Mouse (Mus musculus) heart, embryonic 14.5 days (tissue): ENCODE measurements around the gene Shd. TPM values are rescaled to one million over a fixed set of nuclear protein-coding genes. Genes with fewer than 3 reads are reported as not detected.

Experiments used
- ATAC-seq: fragments of 200-750 bp; cut with Nextera tagmentation; 2 replicates; pipeline ENCODE4 v1.8.0; 2017; ENCODE audit warnings: low read depth, moderate TSS enrichment; ENCODE audit not compliant: insufficient number of reproducible peaks, insufficient read depth, low FRiP score
- H3K27ac ChIP-seq, 2 experiments: fragments of 200-500 bp in 1 of 2; fragments of 300-500 bp in 1 of 2; sonication (generic) in 1 of 2; replicated peaks in 1 of 2; 2 replicates each; pipeline ENCODE4 v1.5.1; 2012 to 2014; ENCODE audit warnings: low read depth in 2 of 2, low read length in 2 of 2, control low read depth in 1 of 2, mild to moderate bottlenecking in 1 of 2, mixed read lengths in 1 of 2; ENCODE audit not compliant: control insufficient read depth in 1 of 2, insufficient read depth in 1 of 2
- H3K27me3 ChIP-seq: fragments of 300-500 bp; sonication (generic); 2 replicates; pipeline ENCODE4 v1.6.1; 2014; ENCODE audit warnings: mild to moderate bottlenecking, low read length, control low read depth; ENCODE audit not compliant: control insufficient read depth, insufficient read depth
- H3K36me3 ChIP-seq: fragments of 300-500 bp; sonication (generic); 2 replicates; pipeline ENCODE4 v1.6.1; 2014; ENCODE audit warnings: mild to moderate bottlenecking, control low read depth, low read length, mixed read lengths; ENCODE audit not compliant: control insufficient read depth, insufficient read depth
- H3K4me1 ChIP-seq, 2 experiments: fragments of 200-500 bp in 1 of 2; fragments of 300-500 bp in 1 of 2; sonication (generic) in 1 of 2; 2 replicates each; pipeline ENCODE4 v1.6.1; 2012 to 2014; ENCODE audit warnings: low read length in 2 of 2, control low read depth in 1 of 2, mixed read lengths in 1 of 2; ENCODE audit not compliant: control insufficient read depth in 2 of 2, insufficient read depth in 2 of 2
- H3K4me2 ChIP-seq: fragments of 300-500 bp; sonication (generic); 2 replicates; pipeline ENCODE4 v1.6.1; 2014; ENCODE audit warnings: mild to moderate bottlenecking, low read length
- H3K4me3 ChIP-seq, 2 experiments: fragments of 200-500 bp in 1 of 2; fragments of 300-500 bp in 1 of 2; sonication (generic) in 1 of 2; 2 replicates each; pipeline ENCODE4 v1.5.1; 2012 to 2014; ENCODE audit warnings: low read length in 2 of 2, mild to moderate bottlenecking in 2 of 2, control low read depth in 1 of 2, low read depth in 1 of 2, moderate library complexity in 1 of 2; ENCODE audit not compliant: control insufficient read depth in 1 of 2, insufficient read depth in 1 of 2
- H3K9ac ChIP-seq: fragments of 300-500 bp; sonication (generic); 2 replicates; pipeline ENCODE4 v1.6.1; 2014; ENCODE audit warnings: mild to moderate bottlenecking, low read length
- H3K9me3 ChIP-seq: fragments of 300-500 bp; sonication (generic); 2 replicates; pipeline ENCODE4 v1.6.1; 2016; ENCODE audit warnings: low read length, control low read depth; ENCODE audit not compliant: control insufficient read depth
- WGBS: fragments of 180-500 bp; shearing (Covaris S2); extraction: QIAGEN DNeasy Blood & Tissue Kit; methylation state at CpG from one replicate; pipeline ENCODE4 v1.1.7; 2014; 5-methylcytosine and 5-hydroxymethylcytosine counted together
- polyA plus RNA-seq: library from polyadenylated mRNA; unstranded; fragments of >200 nt; fragmentation: Nextera tagmentation; extraction: Ambion mirVana; gene quantifications from 2 replicates; pipeline ENCODE4 v1.2.1, GENCODE M21; 2014

Gene Shd
- polyA plus RNA-seq, 1 experiment from 2014 or later, result 7.1 TPM

GRCm38 (mm10) chr17:55945696-55946095, 24.6 kb upstream of the Shd start:
- Histone ChIP-seq H3K9ac (peak overlapping the region; percentile 73), H3K36me3 (peaks cover 4% of the 10 kb centered on the region; the same call in 1 of the 2 replicates), H3K4me1 (0 out of 4 replicates have a peak, but pooled peaks cover 0 to 5% of the 10 kb centered on the region in 2 experiments), H3K27ac (peak overlapping the region; percentile 54 to 90; a peak in 3 of 4 replicates), H3K27me3 (no peaks in the 10 kb centered on the region), H3K9me3 (no peaks in the 10 kb centered on the region), H3K4me2 (peak overlapping the region; percentile 80), H3K4me3 (peak overlapping the region; percentile 40 to 44)
- 29% methylated on average over 5 of the region's 5 CpGs for WGBS
- ATAC-seq, result no peak

GRCm38 (mm10) chr17:55948647-55949046, 21.6 kb upstream of the Shd start:
- no peaks in the 10 kb centered on the region for H3K27me3 ChIP-seq
- no peaks in the 10 kb centered on the region for H3K36me3 ChIP-seq
- 81% methylated on average over 4 of the region's 4 CpGs for whole genome bisulfite sequencing
- H3K27ac ChIP-seq, result no peak overlapping the region
- ATAC-seq, result no peak
- H3K4me1 ChIP-seq, result 0 out of 4 replicates have a peak, but pooled peaks cover 0 to 5% of the 10 kb centered on the region in 2 experiments
- no peak overlapping the region for H3K4me3 ChIP-seq
- H3K4me2 ChIP-seq, result no peak overlapping the region
- no peaks in the 10 kb centered on the region for H3K9me3 ChIP-seq
- no peak overlapping the region for H3K9ac ChIP-seq

- Histone ChIP-seq H3K27ac (no peak within 1 kb of the TSS), H3K9ac (no peak within 1 kb of the TSS), H3K9me3 (no peaks in the 10 kb centered on the region), H3K27me3 (peaks cover 5% of the 10 kb centered on the region; the same call in 1 of the 2 replicates), H3K4me2 (no peak within 1 kb of the TSS), H3K36me3 (no peaks in the 10 kb centered on the region), H3K4me1 (0 out of 4 replicates have a peak, but pooled peaks cover 0 to 5% of the 10 kb centered on the region in 2 experiments), H3K4me3 (no peak within 1 kb of the TSS)
- 87% methylated on average over 2 of the region's 2 CpGs for WGBS
- ATAC-seq, result no peak
Observed at GRCm38 (mm10) chr17:55949400-55949799, 20.9 kb upstream of the Shd start, which contains the start of gene Zfp119b. Gene Zfp119b, minus strand, starts transcription at chr17:55949500.

GRCm38 (mm10) chr17:55950601-55951000, 19.7 kb upstream of the Shd start:
- H3K9ac ChIP-seq, result no peak overlapping the region
- peaks cover 16% of the 10 kb centered on the region for H3K27me3 ChIP-seq
- ATAC-seq, result no peak
- H3K4me1 ChIP-seq, result 0 out of 4 replicates have a peak, but pooled peaks cover 0 to 3% of the 10 kb centered on the region in 2 experiments
- H3K4me2 ChIP-seq, result no peak overlapping the region
- no peaks in the 10 kb centered on the region for H3K9me3 ChIP-seq
- 69% methylated on average over 9 of the region's 9 CpGs for WGBS
- no peak overlapping the region for H3K4me3 ChIP-seq
- no peak overlapping the region for H3K27ac ChIP-seq
- no peaks in the 10 kb centered on the region for H3K36me3 ChIP-seq

- Histone ChIP-seq H3K4me3 (no peak overlapping the region), H3K9ac (no peak overlapping the region), H3K4me1 (peaks cover 4 to 6% of the 10 kb centered on the region in 2 experiments; a peak in 2 of 4 replicates), H3K9me3 (no peaks in the 10 kb centered on the region), H3K4me2 (no peak overlapping the region), H3K36me3 (no peaks in the 10 kb centered on the region), H3K27me3 (peaks cover 17% of the 10 kb centered on the region), H3K27ac (no peak overlapping the region)
- ATAC-seq, result no peak
Observed at GRCm38 (mm10) chr17:55952041-55952440, 18.2 kb upstream of the Shd start.

GRCm38 (mm10) chr17:55952447-55953027, 17.7 kb upstream of the Shd start, which contains the start of gene Ebi3:
Gene Ebi3, plus strand, starts transcription at chr17:55952640.
- Histone ChIP-seq H3K9ac (no peak within 1 kb of the TSS), H3K27me3 (peaks cover 17% of the 10 kb centered on the region), H3K4me3 (no peak within 1 kb of the TSS), H3K4me1 (peaks cover 8% of the 10 kb centered on the region in 2 experiments; a peak in 2 of 4 replicates), H3K27ac (no peak within 1 kb of the TSS), H3K4me2 (no peak within 1 kb of the TSS), H3K9me3 (no peaks in the 10 kb centered on the region), H3K36me3 (no peaks in the 10 kb centered on the region)
- WGBS, result 62% methylated on average over 6 of the region's 6 CpGs
- no peak for ATAC-seq

- Histone ChIP-seq H3K9me3 (no peaks in the 10 kb centered on the region), H3K27ac (no peak overlapping the region), H3K4me3 (no peak overlapping the region), H3K36me3 (no peaks in the 10 kb centered on the region), H3K4me2 (no peak overlapping the region), H3K9ac (no peak overlapping the region), H3K27me3 (peaks cover 17% of the 10 kb centered on the region), H3K4me1 (peaks cover 10 to 11% of the 10 kb centered on the region in 2 experiments)
- no peak for ATAC-seq
- 60% methylated on average over 6 of the region's 6 CpGs for WGBS
Observed at GRCm38 (mm10) chr17:55953751-55954150, 16.5 kb upstream of the Shd start.
